Mouse (Mus musculus) heart, adult 2 months (tissue): Measurements from ENCODE around the gene Atp8a1.

ENCODE experiments used
- CTCF ChIP-seq: fragments of 200-600 bp; IDR thresholded peaks from 2 replicates; pipeline ENCODE4 v1.8.1; 2022; ENCODE audit warnings: antibody characterized with exemption, mild to moderate bottlenecking, moderate library complexity
- EP300 ChIP-seq: fragments of 200-500 bp; IDR thresholded peaks from 2 replicates; pipeline ENCODE4 v1.6.1; 2011; ENCODE audit warnings: low read depth, low read length, control low read depth; ENCODE audit not compliant: insufficient read depth

- no peak for TF ChIP-seq CTCF
- TF ChIP-seq EP300 = no peak
These were observed 212.9 kb downstream of the Atp8a1 start for GRCm38 (mm10) chr5:67634339-67634738.
